Mouse (Mus musculus) liver, embryonic 15.5 days (tissue): ENCODE measurements around the gene Mthfd1l. TPM values are rescaled to one million over a fixed set of nuclear protein-coding genes. Genes with fewer than 3 reads are reported as not detected.

Experiments used
- ATAC-seq: fragments of 200-750 bp; cut with Nextera tagmentation; 2 replicates; pipeline ENCODE4 v1.8.0; 2017; ENCODE audit warnings: moderate number of reproducible peaks, mild to moderate bottlenecking, moderate library complexity; ENCODE audit not compliant: insufficient read depth
- H3K27ac ChIP-seq: fragments of 300-500 bp; sonication (generic); replicated peaks from 2 replicates; pipeline ENCODE4 v1.5.1; 2015; ENCODE audit warnings: mild to moderate bottlenecking, inconsistent platforms
- H3K27me3 ChIP-seq: fragments of 300-500 bp; sonication (generic); 2 replicates; pipeline ENCODE4 v1.6.1; 2015; ENCODE audit warnings: mild to moderate bottlenecking, inconsistent platforms
- H3K36me3 ChIP-seq: fragments of 300-500 bp; sonication (generic); replicated peaks from 2 replicates; pipeline ENCODE4 v1.6.1; 2015; ENCODE audit warnings: moderate library complexity, mild to moderate bottlenecking, inconsistent platforms
- H3K4me1 ChIP-seq: fragments of 300-500 bp; sonication (generic); replicated peaks from 2 replicates; pipeline ENCODE4 v1.6.1; 2015; ENCODE audit warnings: inconsistent platforms
- H3K4me2 ChIP-seq: fragments of 300-500 bp; sonication (generic); 2 replicates; pipeline ENCODE4 v1.6.1; 2015; ENCODE audit warnings: moderate library complexity, mild to moderate bottlenecking, inconsistent platforms
- H3K4me3 ChIP-seq: fragments of 300-500 bp; sonication (generic); replicated peaks from 2 replicates; pipeline ENCODE4 v1.5.1; 2015; ENCODE audit warnings: mild to moderate bottlenecking, inconsistent platforms
- H3K9ac ChIP-seq: fragments of 300-500 bp; sonication (generic); 2 replicates; pipeline ENCODE4 v1.6.1; 2015; ENCODE audit warnings: moderate library complexity, mild to moderate bottlenecking, inconsistent platforms
- H3K9me3 ChIP-seq: fragments of 300-500 bp; sonication (generic); replicated peaks from 2 replicates; pipeline ENCODE4 v1.6.1; 2016; ENCODE audit warnings: inconsistent platforms
- WGBS: fragments of 180-500 bp; shearing (Covaris S2); methylation state at CpG from one replicate; pipeline ENCODE4 v1.1.7; 2015; ENCODE audit warnings: mixed read lengths; ENCODE audit not compliant: insufficient replicate concordance; 5-methylcytosine and 5-hydroxymethylcytosine counted together
- polyA plus RNA-seq: library from polyadenylated mRNA; unstranded; fragments of >200 nt; fragmentation: Nextera tagmentation; extraction: Ambion mirVana; gene quantifications from 2 replicates; pipeline ENCODE4 v1.2.1, GENCODE M21; 2015

Gene Mthfd1l
- polyA plus RNA-seq, 1 experiment from 2014 or later, result 18.9 TPM

DNA sequence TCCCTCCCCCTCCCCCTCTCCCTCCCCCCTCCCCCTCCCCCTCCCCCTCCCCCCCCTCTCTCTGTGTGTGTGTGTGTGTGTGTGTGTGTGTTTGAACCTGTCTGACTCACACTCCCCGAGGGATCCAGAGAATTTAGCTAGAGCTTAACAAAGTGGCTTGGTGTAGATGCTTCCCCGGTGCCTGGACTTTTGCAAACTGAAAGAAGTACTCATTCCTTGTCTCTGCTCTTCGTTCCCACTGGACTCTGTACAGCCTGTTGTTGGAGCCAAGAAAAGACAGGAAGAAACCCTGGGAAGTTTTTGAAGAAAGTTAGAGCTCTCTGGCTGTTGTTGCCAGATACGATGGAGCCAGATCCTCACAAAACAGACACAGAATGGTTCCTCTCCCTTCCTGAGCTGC lies 73.6 kb downstream of the Mthfd1l start:
- no peak overlapping the region for H3K27ac ChIP-seq
- H3K27me3 ChIP-seq, result no peaks in the 10 kb centered on the region
- ATAC-seq, result no peak
- H3K36me3 ChIP-seq, result peaks cover 70% of the 10 kb centered on the region
- no peak overlapping the region for H3K4me2 ChIP-seq
- H3K4me3 ChIP-seq, result no peak overlapping the region
- no peaks in the 10 kb centered on the region for H3K4me1 ChIP-seq
- H3K9ac ChIP-seq, result no peak overlapping the region
- no peaks in the 10 kb centered on the region for H3K9me3 ChIP-seq
- WGBS, result 83% methylated on average over 4 of the region's 4 CpGs

DNA sequence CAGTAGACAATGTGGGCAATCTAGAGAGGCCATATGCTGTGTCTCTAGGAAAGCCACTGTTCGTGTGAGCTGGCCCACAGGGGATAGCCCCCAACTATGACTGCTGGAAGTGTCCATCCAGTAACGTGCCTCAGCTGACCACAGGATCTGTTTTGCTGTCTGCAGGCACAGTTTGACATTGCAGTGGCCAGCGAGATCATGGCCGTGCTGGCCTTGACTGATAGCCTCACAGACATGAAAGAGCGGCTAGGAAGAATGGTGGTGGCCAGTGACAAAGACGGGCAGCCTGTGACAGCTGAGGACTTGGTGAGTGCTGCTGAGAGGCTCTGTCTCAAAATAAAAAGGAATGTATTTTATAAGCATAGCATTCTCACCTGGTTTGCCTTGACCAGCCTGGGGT lies 74.7 kb downstream of the Mthfd1l start:
- WGBS, result 74% methylated on average over 6 of the region's 6 CpGs
- peaks cover 71% of the 10 kb centered on the region for H3K36me3 ChIP-seq
- H3K9ac ChIP-seq, result no peak overlapping the region

DNA sequence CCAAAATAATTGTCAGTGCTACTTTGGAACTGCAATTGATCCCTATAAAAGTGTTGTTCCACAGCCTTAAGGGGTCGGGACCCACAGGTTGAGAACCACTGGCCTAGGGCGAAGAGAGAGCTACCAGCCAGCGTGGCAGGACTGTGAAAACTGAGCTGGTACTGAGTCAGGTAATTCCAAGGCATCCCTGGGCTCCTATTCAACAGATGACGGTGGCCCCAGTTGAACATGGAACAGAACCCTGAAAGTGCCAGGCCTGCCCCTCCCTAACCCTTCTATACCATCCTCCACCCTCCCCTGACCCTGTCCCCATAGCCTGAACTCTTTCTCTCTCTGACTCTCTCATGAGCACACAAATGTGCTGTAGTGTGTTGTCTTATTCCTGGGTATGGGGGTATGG lies 77.3 kb downstream of the Mthfd1l start:
- no peaks in the 10 kb centered on the region for H3K9me3 ChIP-seq
- H3K27me3 ChIP-seq, result no peaks in the 10 kb centered on the region
- H3K9ac ChIP-seq, result no peak overlapping the region
- H3K4me1 ChIP-seq, result no peaks in the 10 kb centered on the region
- H3K4me2 ChIP-seq, result no peak overlapping the region
- H3K27ac ChIP-seq, result no peak overlapping the region
- H3K4me3 ChIP-seq, result no peak overlapping the region
- H3K36me3 ChIP-seq, result peaks cover 60% of the 10 kb centered on the region
- WGBS, result 84% methylated on average over 4 of the region's 4 CpGs
- no peak for ATAC-seq

More for the DNA sequence above, 74.7 kb downstream of the Mthfd1l start:
- H3K4me1 ChIP-seq, result no peaks in the 10 kb centered on the region
- no peak overlapping the region for H3K4me3 ChIP-seq
- no peaks in the 10 kb centered on the region for H3K27me3 ChIP-seq
- no peak overlapping the region for H3K4me2 ChIP-seq
- no peak overlapping the region for H3K27ac ChIP-seq
- ATAC-seq, result no peak
- no peaks in the 10 kb centered on the region for H3K9me3 ChIP-seq

DNA sequence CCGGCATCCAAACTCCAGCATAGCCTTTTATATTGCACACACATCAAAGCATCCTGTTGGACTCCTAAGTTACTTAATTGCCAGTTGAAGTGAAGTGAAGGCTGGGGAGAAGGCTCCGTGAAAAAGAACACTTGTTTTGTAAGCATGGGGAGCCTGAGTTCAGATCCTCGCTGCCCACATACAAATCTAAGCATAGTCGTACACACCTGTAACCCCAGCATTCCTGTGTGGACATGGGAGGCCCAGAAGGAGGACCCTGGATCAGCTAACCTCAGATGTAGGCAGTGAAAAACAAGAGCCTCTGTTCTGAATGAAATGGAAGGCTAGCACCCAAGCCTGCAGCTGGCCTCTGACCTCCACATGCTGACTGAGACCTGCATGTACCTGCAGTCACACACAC lies 79.8 kb downstream of the Mthfd1l start:
- H3K27ac ChIP-seq, result no peak overlapping the region
- H3K4me1 ChIP-seq, result no peaks in the 10 kb centered on the region
- H3K9me3 ChIP-seq, result no peaks in the 10 kb centered on the region
- 76% methylated on average over 4 of the region's 4 CpGs for WGBS
- no peaks in the 10 kb centered on the region for H3K27me3 ChIP-seq
- no peak overlapping the region for H3K4me3 ChIP-seq
- ATAC-seq, result no peak
- no peak overlapping the region for H3K4me2 ChIP-seq
- H3K36me3 ChIP-seq, result peaks cover 60% of the 10 kb centered on the region
- no peak overlapping the region for H3K9ac ChIP-seq

DNA sequence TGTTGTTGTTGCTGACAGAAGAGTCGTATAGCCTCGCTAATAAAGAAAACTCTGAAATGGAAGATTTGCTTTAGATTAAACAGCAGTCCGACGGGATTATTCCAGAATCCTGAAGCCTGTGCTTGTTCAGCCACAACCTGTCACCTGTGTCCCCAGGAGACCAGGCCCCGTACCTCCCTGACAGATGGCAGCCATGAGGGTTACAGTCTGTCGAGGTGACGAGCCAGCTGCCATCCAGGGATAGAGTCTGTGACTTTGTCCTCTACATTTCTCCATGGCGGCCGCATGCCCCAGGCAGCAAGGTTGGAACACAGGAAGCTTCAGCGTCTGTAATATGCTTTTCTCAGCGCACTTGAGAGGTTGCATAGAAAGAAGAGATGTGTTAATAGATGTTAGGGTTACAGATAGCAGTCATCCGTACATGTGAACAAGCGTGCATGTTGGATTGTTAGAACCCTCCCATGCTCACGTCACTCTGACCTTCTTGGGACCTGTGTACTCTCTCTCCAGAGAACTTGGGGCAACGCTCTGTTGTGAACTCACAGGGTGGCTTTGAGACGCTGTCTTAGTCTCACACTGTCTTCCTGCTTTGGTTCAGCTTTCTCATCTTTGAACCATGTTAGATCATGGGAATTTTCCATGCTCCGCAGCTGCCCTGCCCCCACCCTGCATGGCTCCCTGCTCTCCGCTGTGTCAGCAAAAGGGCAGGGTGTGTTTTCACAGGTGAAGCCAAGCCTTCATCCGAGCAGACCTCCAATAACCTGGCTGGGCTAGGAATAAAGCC lies 80.6 kb downstream of the Mthfd1l start:
- H3K36me3 ChIP-seq, result peaks cover 53% of the 10 kb centered on the region
- no peak overlapping the region for H3K27ac ChIP-seq
- H3K27me3 ChIP-seq, result no peaks in the 10 kb centered on the region
- 80% methylated on average over 19 of the region's 19 CpGs for WGBS
- no peak overlapping the region for H3K4me2 ChIP-seq
- no peak overlapping the region for H3K9ac ChIP-seq
- no peak overlapping the region for H3K4me3 ChIP-seq
- no peak for ATAC-seq
- H3K9me3 ChIP-seq, result no peaks in the 10 kb centered on the region
- no peaks in the 10 kb centered on the region for H3K4me1 ChIP-seq

DNA sequence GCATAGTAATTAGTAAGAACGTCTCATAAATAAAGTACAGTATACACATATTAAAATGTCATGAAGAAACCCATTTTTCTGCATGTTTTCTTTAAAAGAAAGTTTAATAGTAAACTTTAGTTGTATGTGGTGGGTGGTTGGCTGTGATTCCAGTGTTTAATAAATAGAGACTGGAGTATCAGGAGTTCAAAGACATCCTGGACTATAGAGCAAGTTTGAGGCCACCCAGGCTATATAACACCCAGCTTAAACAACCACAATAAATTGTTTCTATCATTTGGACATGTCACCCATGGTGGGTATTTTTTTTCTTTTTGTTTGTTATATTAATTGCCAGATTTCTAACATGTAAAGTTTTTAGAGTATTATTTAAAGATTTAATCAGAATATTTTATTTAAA lies 81.7 kb downstream of the Mthfd1l start:
- ATAC-seq, result no peak
- H3K4me2 ChIP-seq, result no peak overlapping the region
- H3K9me3 ChIP-seq, result no peaks in the 10 kb centered on the region
- WGBS, result 81% methylated on average over 1 of the region's 1 CpGs
- H3K9ac ChIP-seq, result no peak overlapping the region
- H3K4me1 ChIP-seq, result no peaks in the 10 kb centered on the region
- no peaks in the 10 kb centered on the region for H3K27me3 ChIP-seq
- H3K36me3 ChIP-seq, result peaks cover 52% of the 10 kb centered on the region
- no peak overlapping the region for H3K4me3 ChIP-seq
- H3K27ac ChIP-seq, result no peak overlapping the region

DNA sequence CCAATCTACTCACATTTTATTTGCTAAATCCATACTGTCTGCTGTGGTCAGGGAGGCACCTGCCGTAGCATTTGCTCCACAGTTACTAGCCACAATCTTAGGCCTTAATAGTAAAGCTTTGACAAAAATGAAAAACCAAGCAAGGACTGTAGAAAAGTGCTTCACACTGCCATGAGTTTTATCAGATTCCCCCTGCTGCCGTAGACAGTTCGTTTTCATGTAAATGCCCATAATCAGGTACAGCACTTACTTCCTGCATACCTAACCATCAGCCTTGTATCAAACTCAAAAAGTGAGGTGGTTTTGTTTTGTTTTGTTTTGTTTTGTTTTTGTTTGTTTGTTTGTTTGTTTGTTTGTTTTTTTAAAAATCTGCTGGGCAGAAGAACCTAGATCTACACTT lies 84.5 kb downstream of the Mthfd1l start:
- Histone ChIP-seq H3K4me2 (no peak overlapping the region), H3K9ac (no peak overlapping the region), H3K27me3 (no peaks in the 10 kb centered on the region), H3K4me1 (no peaks in the 10 kb centered on the region), H3K9me3 (no peaks in the 10 kb centered on the region), H3K4me3 (no peak overlapping the region), H3K36me3 (peaks cover 36% of the 10 kb centered on the region), H3K27ac (no peak overlapping the region)
- ATAC-seq, result no peak
- 78% methylated on average over 3 of the region's 3 CpGs for WGBS

DNA sequence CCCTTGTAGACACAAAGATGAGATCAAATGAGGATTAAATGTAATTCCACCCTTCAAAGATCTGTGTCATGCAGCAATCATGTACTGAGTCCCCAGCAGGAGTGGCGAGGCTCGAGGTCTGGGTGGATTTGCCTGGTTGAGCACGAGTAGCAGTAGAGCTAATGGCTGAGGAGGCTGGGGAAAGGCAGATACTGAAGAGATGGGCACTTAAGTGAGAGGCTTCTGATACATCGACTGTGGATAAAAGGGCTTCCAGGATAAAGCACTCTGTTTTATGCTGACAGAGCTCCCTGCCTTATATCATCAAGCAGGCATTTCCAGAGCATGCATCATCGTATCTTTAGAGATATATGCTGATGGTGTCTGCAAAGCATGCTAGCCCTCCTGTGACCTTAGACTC lies 84.9 kb downstream of the Mthfd1l start:
- Histone ChIP-seq H3K4me1 (no peaks in the 10 kb centered on the region), H3K9ac (no peak overlapping the region), H3K36me3 (peaks cover 34% of the 10 kb centered on the region), H3K27me3 (no peaks in the 10 kb centered on the region), H3K4me3 (no peak overlapping the region), H3K4me2 (no peak overlapping the region), H3K9me3 (no peaks in the 10 kb centered on the region), H3K27ac (no peak overlapping the region)
- WGBS, result 83% methylated on average over 5 of the region's 5 CpGs
- ATAC-seq, result no peak

DNA sequence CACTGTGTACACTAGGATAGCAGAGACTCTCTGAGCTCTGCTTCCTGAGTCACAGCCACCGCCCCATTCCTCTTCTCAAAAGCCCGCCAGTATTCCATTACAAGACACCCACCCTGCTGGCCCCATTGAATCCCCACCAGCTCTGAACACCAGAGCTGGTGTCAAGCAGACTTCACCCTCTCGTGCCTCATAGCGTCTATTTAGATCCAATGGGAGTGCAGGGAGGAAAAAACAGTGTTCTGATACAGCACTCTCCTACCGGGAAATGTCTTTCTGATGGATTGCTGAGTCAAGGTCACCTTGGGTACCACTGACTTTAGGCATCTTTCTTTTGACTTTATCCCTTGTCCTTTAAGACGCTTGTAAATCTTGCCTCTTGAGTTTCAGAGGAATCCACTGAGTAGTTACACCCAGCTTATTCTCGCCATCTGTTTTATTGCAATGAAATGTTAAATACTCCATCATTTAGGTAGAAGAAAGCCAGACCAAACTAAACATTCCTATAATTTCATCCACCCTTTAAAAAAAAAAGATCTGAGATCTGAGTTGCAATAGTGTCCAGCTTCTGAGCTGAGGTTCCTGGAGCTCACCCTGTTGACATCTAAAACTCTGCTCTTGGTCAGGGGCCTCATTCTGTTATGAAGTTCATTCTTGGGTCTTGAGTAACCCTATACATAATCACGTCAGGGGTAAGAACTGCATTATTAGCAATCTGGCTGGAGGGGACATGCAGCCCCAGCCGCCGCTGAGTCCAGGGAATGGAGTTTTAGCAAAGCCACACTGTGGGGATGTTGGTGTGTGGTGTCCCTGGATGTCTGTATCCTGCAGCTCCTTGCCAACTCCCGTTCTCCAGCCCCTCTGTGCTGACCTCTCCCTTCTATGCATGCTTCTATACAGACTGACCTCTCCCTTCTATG lies 88.4 kb downstream of the Mthfd1l start:
- Histone ChIP-seq H3K36me3 (peaks cover 46% of the 10 kb centered on the region), H3K9ac (no peak overlapping the region), H3K4me3 (no peak overlapping the region), H3K4me1 (no peaks in the 10 kb centered on the region), H3K27ac (no peak overlapping the region), H3K27me3 (no peaks in the 10 kb centered on the region), H3K9me3 (no peaks in the 10 kb centered on the region), H3K4me2 (no peak overlapping the region)
- no peak for ATAC-seq
- WGBS, result 80% methylated on average over 11 of the region's 11 CpGs

DNA sequence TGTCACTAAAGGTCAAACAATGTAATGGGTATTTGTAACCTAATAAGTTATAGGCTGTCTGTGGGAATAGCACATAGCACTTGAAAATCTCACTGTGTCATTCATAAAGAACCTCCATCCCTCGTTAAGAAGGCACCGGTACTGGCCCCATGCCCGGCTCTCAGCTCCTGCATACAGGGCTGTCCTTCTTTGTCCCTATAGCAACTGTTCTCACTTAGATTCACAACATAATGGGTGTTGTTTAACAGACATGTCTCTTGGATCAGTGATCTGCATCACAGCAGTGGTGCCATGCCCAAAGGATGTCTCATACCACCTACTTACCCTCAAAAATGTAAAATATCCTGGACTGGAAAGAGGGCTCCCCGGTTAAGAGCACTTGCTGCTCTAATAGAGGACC lies 90.6 kb downstream of the Mthfd1l start:
- no peak for ATAC-seq
- Histone ChIP-seq H3K27me3 (no peaks in the 10 kb centered on the region), H3K9ac (no peak overlapping the region), H3K4me3 (no peak overlapping the region), H3K9me3 (no peaks in the 10 kb centered on the region), H3K4me2 (no peak overlapping the region), H3K36me3 (peaks cover 33% of the 10 kb centered on the region), H3K27ac (no peak overlapping the region), H3K4me1 (no peaks in the 10 kb centered on the region)
- 85% methylated on average over 4 of the region's 4 CpGs for WGBS

DNA sequence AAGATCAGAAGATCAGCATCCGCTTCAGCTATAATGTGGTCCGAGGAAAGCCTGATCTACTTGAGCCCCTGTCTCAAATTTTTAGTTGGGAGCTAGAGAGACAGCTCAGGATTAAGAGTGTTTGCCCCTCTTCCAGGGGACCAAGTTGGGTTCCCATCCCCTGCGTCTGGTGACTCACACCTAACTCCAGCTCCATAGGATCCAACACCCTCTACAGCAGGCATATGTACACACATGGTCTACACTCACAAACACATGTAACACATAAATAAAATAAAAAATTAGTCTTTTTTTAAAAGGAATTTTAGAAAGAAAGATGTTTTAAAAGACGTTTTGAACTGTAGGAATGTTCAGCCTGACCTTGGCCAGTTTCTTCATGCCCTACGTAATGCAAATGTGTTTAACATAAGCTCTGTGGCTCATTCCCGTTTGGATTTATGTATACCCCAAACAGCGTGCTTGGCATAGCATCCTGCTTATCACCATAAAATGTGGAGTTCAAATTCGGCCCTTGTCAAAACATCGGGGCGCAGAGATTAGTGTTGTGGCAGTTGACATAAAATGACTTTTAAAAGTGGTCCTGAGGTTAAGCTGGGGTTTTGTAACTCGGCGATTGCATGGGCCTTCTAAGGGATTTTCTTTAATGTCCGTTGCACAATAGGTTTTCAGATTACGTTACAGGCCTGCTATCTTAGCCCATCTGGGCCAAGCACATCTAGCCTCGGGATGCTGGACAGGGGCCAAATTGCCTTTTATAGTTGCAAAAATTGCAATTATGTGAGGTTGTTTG lies 92.6 kb downstream of the Mthfd1l start:
- H3K4me1 ChIP-seq, result no peaks in the 10 kb centered on the region
- H3K9ac ChIP-seq, result no peak overlapping the region
- H3K27ac ChIP-seq, result no peak overlapping the region
- ATAC-seq, result no peak
- no peaks in the 10 kb centered on the region for H3K27me3 ChIP-seq
- no peaks in the 10 kb centered on the region for H3K9me3 ChIP-seq
- WGBS, result 78% methylated on average over 15 of the region's 15 CpGs
- H3K4me2 ChIP-seq, result no peak overlapping the region
- H3K4me3 ChIP-seq, result no peak overlapping the region
- H3K36me3 ChIP-seq, result peaks cover 37% of the 10 kb centered on the region
